In genomic region chr11:99307579-99307978, GRCm38 (mm10) we compare ENCODE assay signal across 9 mouse cellular contexts. TPM values are rescaled to one million over a fixed set of nuclear protein-coding genes. Genes with fewer than 3 reads are reported as not detected.
DNase-seq lines count a peak whose midpoint lies in the region; ATAC-seq and TF ChIP-seq lines count a peak whose summit lies in the region.
"Had no signal": no experiment of that assay in that cellular context is flagged by ENCODE, and none has a peak within 500 bp of the region (broad histone marks: within the 10 kb centered on the region; RNA-seq: fewer than 3 reads in every experiment).

No protein-coding gene starts in this region.

- TF ChIP-seq POLR2A in CH12.LX (IDR thresholded peaks at IDR 0.05; ENCODE audit: low read depth, low read length), result no peak

- 38% methylated on average over 2 of the region's 2 CpGs for WGBS in forebrain, embryonic 11.5 days
- 34% methylated on average over 2 of the region's 2 CpGs for WGBS in forebrain, embryonic 15.5 days
- 27% methylated on average over 2 of the region's 2 CpGs for WGBS in lung, postnatal 0 days

- no peak for ATAC-seq in forebrain, embryonic 11.5 days (replicated peaks; ENCODE audit: low FRiP score)
- ATAC-seq in forebrain, embryonic 15.5 days (replicated peaks), result no peak
- ATAC-seq in frontal cortex, adult (ENCODE audit: low TSS enrichment), result peak; percentile 70; the same call in 1 of the 2 replicates
- no peak for ATAC-seq in lung, postnatal 0 days

- H3K79me2 ChIP-seq in CH12.LX (replicated peaks; ENCODE audit: control insufficient read depth, extremely low read depth, insufficient read depth, poor library complexity, severe bottlenecking), result no peaks in the 10 kb centered on the region

- TF ChIP-seq CTCF in CH12.LX (conservative IDR thresholded peaks at IDR 0.05 in 1 of 2, IDR thresholded peaks at IDR 0.05 in 1 of 2; ENCODE audit: low read depth in 2 of 2, low read length in 2 of 2), result peak; percentile 87 to 95
- peak; percentile 79 for TF ChIP-seq CTCF in lung, postnatal 0 days (IDR thresholded peaks at IDR 0.05)

- DNase-seq in forebrain, embryonic 11.5 days (ENCODE audit: low spot score), result peak; percentile 75
- DNase-seq in CH12.LX (ENCODE audit: extremely low read depth), result peak; percentile 90
- peak; percentile 2 for DNase-seq in c-Kit-negative CD71-positive TER-119-positive erythroid progenitor cells, embryonic 14.5 days (ENCODE audit: low read depth, low spot score)
- peak; percentile 48 to 83 for DNase-seq in kidney, postnatal 36 days
- peak; percentile 50 for DNase-seq in lung, postnatal 0 days (ENCODE audit: low spot score)
- DNase-seq in spleen, adult 12 weeks (ENCODE audit: low spot score), result peak; percentile 48

- no peak for TF ChIP-seq EP300 in CH12.LX (IDR thresholded peaks at IDR 0.05; ENCODE audit: low read length)
- TF ChIP-seq EP300 in lung, postnatal 0 days (IDR thresholded peaks at IDR 0.05), result no peak

- H3K27ac ChIP-seq in forebrain, embryonic 11.5 days (ENCODE audit: low read depth, low read length), result no peak overlapping the region
- no peak overlapping the region for H3K27ac ChIP-seq in forebrain, embryonic 15.5 days (replicated peaks)
- H3K27ac ChIP-seq in CH12.LX (ENCODE audit: insufficient read depth, low read depth), result no peak overlapping the region
- H3K27ac ChIP-seq in lung, postnatal 0 days (ENCODE audit: low read length), result no peak overlapping the region

- no peak overlapping the region for H3K9ac ChIP-seq in forebrain, embryonic 11.5 days (ENCODE audit: low read length)
- no peak overlapping the region for H3K9ac ChIP-seq in forebrain, embryonic 15.5 days (replicated peaks)
- no peak overlapping the region for H3K9ac ChIP-seq in CH12.LX (ENCODE audit: insufficient read depth, low read depth)
- H3K9ac ChIP-seq in lung, postnatal 0 days (replicated peaks; ENCODE audit: low read depth), result no peak overlapping the region

- no peaks in the 10 kb centered on the region for H3K27me3 ChIP-seq in forebrain, embryonic 11.5 days (ENCODE audit: control insufficient read depth, insufficient read depth, low read length)
- no peaks in the 10 kb centered on the region for H3K27me3 ChIP-seq in forebrain, embryonic 15.5 days
- H3K27me3 ChIP-seq in CH12.LX (replicated peaks), result peaks cover 12% of the 10 kb centered on the region
- H3K27me3 ChIP-seq in lung, postnatal 0 days (replicated peaks; ENCODE audit: insufficient read depth, low read length), result no peaks in the 10 kb centered on the region

- dilution Hi-C loops in CH12.LX (cut with MboI; ENCODE audit: extremely low pct_ligation_motif_present, extremely low pct_unique_long_range_greater_than_20kb, low sequenced_read_pairs), result no loop called here

- H3K4me1 ChIP-seq in forebrain, embryonic 11.5 days (replicated peaks; ENCODE audit: control insufficient read depth, insufficient read depth, low read length), result no peaks in the 10 kb centered on the region
- no peaks in the 10 kb centered on the region for H3K4me1 ChIP-seq in forebrain, embryonic 15.5 days
- peaks cover 18 to 20% of the 10 kb centered on the region in 2 experiments for H3K4me1 ChIP-seq in CH12.LX (ENCODE audit: control insufficient read depth in 1 of 2, insufficient read depth in 2 of 2)
- no peaks in the 10 kb centered on the region for H3K4me1 ChIP-seq in lung, postnatal 0 days (ENCODE audit: insufficient read depth, low read depth, low read length)

- no peak overlapping the region for H3K4me2 ChIP-seq in forebrain, embryonic 11.5 days (ENCODE audit: low read depth, low read length, severe bottlenecking)
- H3K4me2 ChIP-seq in forebrain, embryonic 15.5 days (replicated peaks), result no peak overlapping the region
- no peak overlapping the region for H3K4me2 ChIP-seq in CH12.LX (ENCODE audit: insufficient read depth, low read depth, poor library complexity, severe bottlenecking)
- no peak overlapping the region for H3K4me2 ChIP-seq in lung, postnatal 0 days (replicated peaks; ENCODE audit: low read depth, low read length)

- no peaks in the 10 kb centered on the region for H3K36me3 ChIP-seq in forebrain, embryonic 11.5 days (ENCODE audit: control insufficient read depth, insufficient read depth, low read length)
- no peaks in the 10 kb centered on the region for H3K36me3 ChIP-seq in forebrain, embryonic 15.5 days
- no peaks in the 10 kb centered on the region for H3K36me3 ChIP-seq in CH12.LX (replicated peaks in 1 of 2; ENCODE audit: control insufficient read depth in 1 of 2, insufficient read depth in 1 of 2, low read length in 1 of 2)
- H3K36me3 ChIP-seq in lung, postnatal 0 days (ENCODE audit: insufficient read depth, low read length), result no peaks in the 10 kb centered on the region

- no peak overlapping the region for H3K4me3 ChIP-seq in forebrain, embryonic 11.5 days (ENCODE audit: low read depth, low read length)
- no peak overlapping the region for H3K4me3 ChIP-seq in forebrain, embryonic 15.5 days
- no peak overlapping the region for H3K4me3 ChIP-seq in CH12.LX (replicated peaks in 1 of 3; ENCODE audit: low read depth in 2 of 3, low read length in 2 of 3, poor library complexity in 1 of 3)
- H3K4me3 ChIP-seq in lung, postnatal 0 days (ENCODE audit: low read depth, low read length), result no peak overlapping the region

- H3K9me3 ChIP-seq in forebrain, embryonic 11.5 days (ENCODE audit: control insufficient read depth, low read length), result no peaks in the 10 kb centered on the region
- H3K9me3 ChIP-seq in forebrain, embryonic 15.5 days, result no peaks in the 10 kb centered on the region
- no peaks in the 10 kb centered on the region for H3K9me3 ChIP-seq in CH12.LX (replicated peaks; ENCODE audit: low read length)
- no peaks in the 10 kb centered on the region for H3K9me3 ChIP-seq in lung, postnatal 0 days (ENCODE audit: low read length)

- peak; percentile 84 for TF ChIP-seq RAD21 in CH12.LX (IDR thresholded peaks at IDR 0.05; ENCODE audit: low read depth, low read length)

- in situ Hi-C loops in CH12.LX (cut with MboI; ENCODE audit: low pct_ligation_motif_present, low pct_unique_long_range_greater_than_20kb, low sequenced_read_pairs), result no loop called here

TF ChIP-seq in CH12.LX, 34 proteins besides CTCF, POLR2A, EP300 and RAD21:
- peak; percentile 39; the same call in 1 of the 2 replicates for TF ChIP-seq ZC3H11A (IDR thresholded peaks at IDR 0.05; ENCODE audit: low read depth, low read length)
- no peak for TF ChIP-seq CHD2 (IDR thresholded peaks at IDR 0.05; ENCODE audit: low read length)
- no peak for TF ChIP-seq NELFE (IDR thresholded peaks at IDR 0.05; ENCODE audit: low read depth, low read length)
- 0 out of 2 replicates have a peak, but pooled peaks have one; percentile 49 for TF ChIP-seq MAX (IDR thresholded peaks at IDR 0.05; ENCODE audit: low read length)
- TF ChIP-seq UBTF (IDR thresholded peaks at IDR 0.05; ENCODE audit: low read depth, low read length), result no peak
- 0 out of 2 replicates have a peak, but pooled peaks have one; percentile 26 for TF ChIP-seq JUND (conservative IDR thresholded peaks at IDR 0.05; ENCODE audit: low read depth, low read length)
- TF ChIP-seq ZKSCAN1 (IDR thresholded peaks at IDR 0.05; ENCODE audit: borderline replicate concordance, low read depth, low read length), result no peak
- TF ChIP-seq SMC3 (IDR thresholded peaks at IDR 0.05; ENCODE audit: low read depth, low read length), result peak; percentile 97
- TF ChIP-seq MYC (IDR thresholded peaks at IDR 0.05; ENCODE audit: low read depth, low read length), result peak; percentile 65; the same call in 1 of the 2 replicates

RNA-seq across cellular contexts. Expression of gene Krt25, which starts 15.2 kb away (rescaled TPM):
- polyA plus RNA-seq in forebrain, embryonic 11.5 days (2014; fragmentation: Nextera tagmentation; extraction: Ambion mirVana), result not detected in 2 replicates
- polyA plus RNA-seq in forebrain, embryonic 15.5 days (2015; fragmentation: Nextera tagmentation; extraction: Ambion mirVana), result 0.08 and 0.09 TPM in 2 replicates
- total RNA-seq in CH12.LX (2012; rRNA removed) (0.42 and 1.0 TPM in 2 replicates), CH12.LX (2014; rRNA removed) (0.17 and 0.36 TPM in 2 replicates)
- 0.69 and 0.75 TPM in 2 replicates for polyA plus RNA-seq in CH12.LX (2012; ENCODE audit: insufficient read length, low read depth)
- 0.11 and 0.15 TPM in 2 replicates for polyA plus RNA-seq in lung, postnatal 0 days (2015; fragmentation: Nextera tagmentation; extraction: Ambion mirVana)
- polyA plus RNA-seq: liver, embryonic 16.5 days had no signal

RNA-seq across cellular contexts. Expression of gene Krt24, which starts 22.5 kb away (rescaled TPM):
- polyA plus RNA-seq in forebrain, embryonic 11.5 days (2014; fragmentation: Nextera tagmentation; extraction: Ambion mirVana), result not detected in 2 replicates
- not detected in 2 replicates for polyA plus RNA-seq in forebrain, embryonic 15.5 days (2015; fragmentation: Nextera tagmentation; extraction: Ambion mirVana)
- total RNA-seq in CH12.LX (2012; rRNA removed) (not detected in 2 replicates), CH12.LX (2014; rRNA removed) (not detected in 2 replicates)
- not detected in 2 replicates for polyA plus RNA-seq in CH12.LX (2012; ENCODE audit: insufficient read length, low read depth)
- polyA plus RNA-seq in lung, postnatal 0 days (2015; fragmentation: Nextera tagmentation; extraction: Ambion mirVana), result not detected in 2 replicates
- polyA plus RNA-seq: liver, embryonic 16.5 days had no signal

RNA-seq across cellular contexts. Expression of gene Krt26, which starts 30.2 kb away (rescaled TPM):
- not detected in 2 replicates for polyA plus RNA-seq in forebrain, embryonic 11.5 days (2014; fragmentation: Nextera tagmentation; extraction: Ambion mirVana)
- polyA plus RNA-seq in forebrain, embryonic 15.5 days (2015; fragmentation: Nextera tagmentation; extraction: Ambion mirVana), result not detected in 2 replicates
- total RNA-seq in CH12.LX (2012; rRNA removed) (not detected in 2 replicates), CH12.LX (2014; rRNA removed) (not detected in 2 replicates)
- polyA plus RNA-seq in CH12.LX (2012; ENCODE audit: insufficient read length, low read depth), result not detected in 2 replicates
- polyA plus RNA-seq in lung, postnatal 0 days (2015; fragmentation: Nextera tagmentation; extraction: Ambion mirVana), result not detected in 2 replicates
- polyA plus RNA-seq: liver, embryonic 16.5 days had no signal

RNA-seq across cellular contexts. Expression of gene Krt27, which starts 43.3 kb away (rescaled TPM):
- not detected in 2 replicates for polyA plus RNA-seq in forebrain, embryonic 11.5 days (2014; fragmentation: Nextera tagmentation; extraction: Ambion mirVana)
- polyA plus RNA-seq in forebrain, embryonic 15.5 days (2015; fragmentation: Nextera tagmentation; extraction: Ambion mirVana), result not detected in 2 replicates
- not detected in 2 replicates for total RNA-seq in CH12.LX (2012; rRNA removed)
- total RNA-seq in CH12.LX (2014; rRNA removed), result not detected in 2 replicates
- polyA plus RNA-seq in CH12.LX (2012; ENCODE audit: insufficient read length, low read depth), result not detected in 2 replicates
- polyA plus RNA-seq in lung, postnatal 0 days (2015; fragmentation: Nextera tagmentation; extraction: Ambion mirVana), result not detected in 2 replicates
- polyA plus RNA-seq: liver, embryonic 16.5 days had no signal

Comparison
In these comparisons a context has a peak if more than half of its experiments do, and no peak if none do; other contexts are left out.
1. DNase-seq: peak in every context shown above with its lines; median percentile 90 in CH12.LX; 75 in forebrain, embryonic 11.5 days; 66 in kidney, postnatal 36 days; 50 in lung, postnatal 0 days; 48 in spleen, adult 12 weeks; 2 in c-Kit-negative CD71-positive TER-119-positive erythroid progenitor cells, embryonic 14.5 days.